Mouse (Mus musculus): Measurements from ENCODE around the gene Nr5a1. TPM values are rescaled to one million over a fixed set of nuclear protein-coding genes. Genes with fewer than 3 reads are reported as not detected.

Nr5a1 gene
- total RNA-seq, 2 experiments from 2014 or later: not detected

GRCm38 (mm10) chr2:38705036-38705435 lies 9.3 kb downstream of the Nr5a1 start:
- no peak for ATAC-seq (ENCODE audit: poor library complexity, severe bottlenecking)

GRCm38 (mm10) chr2:38704336-38704735 lies 10.0 kb downstream of the Nr5a1 start:
- no peak for ATAC-seq (ENCODE audit: poor library complexity, severe bottlenecking)

GRCm38 (mm10) chr2:38700177-38700576 lies 14.2 kb downstream of the Nr5a1 start:
- ATAC-seq (ENCODE audit: poor library complexity, severe bottlenecking): no peak

- no peak for ATAC-seq (ENCODE audit: poor library complexity, severe bottlenecking)
Observed at GRCm38 (mm10) chr2:38698623-38699022, 15.7 kb downstream of the Nr5a1 start.

DNA sequence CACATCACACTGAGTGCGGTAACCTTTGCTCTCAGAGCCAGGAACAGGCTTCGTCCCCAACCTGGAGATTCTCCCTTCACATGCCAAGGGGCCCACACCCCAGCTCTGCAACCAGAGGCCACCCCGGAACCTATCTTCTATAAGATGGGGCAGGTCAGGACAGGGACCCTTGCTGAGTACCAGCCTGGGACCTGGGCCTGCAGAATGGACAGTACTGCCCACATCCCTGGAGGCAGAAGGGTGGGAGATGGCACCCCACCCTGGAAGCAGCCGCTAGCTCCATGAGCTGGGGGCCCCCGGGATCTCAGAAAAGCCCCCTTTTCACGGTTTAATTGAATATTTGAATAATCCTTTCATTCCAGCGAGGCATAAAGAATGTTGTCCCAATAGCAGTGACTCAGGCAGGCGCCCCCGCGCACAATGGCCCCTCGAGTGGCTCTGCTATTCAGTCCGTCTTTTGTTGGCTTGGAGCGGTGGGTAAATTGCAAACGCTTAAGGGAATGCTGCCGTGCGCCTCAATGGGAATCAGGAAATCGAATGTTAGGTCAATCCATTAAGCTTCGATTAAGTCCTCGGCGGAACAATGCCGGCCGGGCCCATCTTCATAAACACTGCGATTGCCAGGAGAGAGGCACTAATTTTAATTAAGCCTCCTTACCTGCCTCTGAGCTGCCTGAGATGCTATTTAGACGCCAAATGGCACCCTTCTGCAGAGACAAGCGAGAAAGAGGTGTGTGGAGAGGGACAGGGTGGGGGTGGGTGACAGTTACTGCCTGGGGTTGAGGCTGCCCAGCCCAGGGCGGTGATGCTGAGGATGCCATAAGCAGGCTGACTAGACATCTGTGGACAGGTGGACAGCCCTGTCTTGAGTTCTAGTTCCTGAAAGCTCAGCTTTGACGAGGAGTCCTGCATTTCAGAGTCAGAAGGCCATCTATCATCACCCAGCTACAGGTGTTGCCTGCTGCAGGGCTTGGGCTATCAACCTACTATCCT lies 16.9 kb downstream of the Nr5a1 start:
- ATAC-seq (ENCODE audit: poor library complexity, severe bottlenecking): no peak

GRCm38 (mm10) chr2:38695770-38696169 lies 18.6 kb downstream of the Nr5a1 start:
- ATAC-seq (ENCODE audit: poor library complexity, severe bottlenecking): no peak

- no peak for ATAC-seq (ENCODE audit: poor library complexity, severe bottlenecking)
Observed at GRCm38 (mm10) chr2:38691542-38691941, 22.8 kb downstream of the Nr5a1 start.

DNA sequence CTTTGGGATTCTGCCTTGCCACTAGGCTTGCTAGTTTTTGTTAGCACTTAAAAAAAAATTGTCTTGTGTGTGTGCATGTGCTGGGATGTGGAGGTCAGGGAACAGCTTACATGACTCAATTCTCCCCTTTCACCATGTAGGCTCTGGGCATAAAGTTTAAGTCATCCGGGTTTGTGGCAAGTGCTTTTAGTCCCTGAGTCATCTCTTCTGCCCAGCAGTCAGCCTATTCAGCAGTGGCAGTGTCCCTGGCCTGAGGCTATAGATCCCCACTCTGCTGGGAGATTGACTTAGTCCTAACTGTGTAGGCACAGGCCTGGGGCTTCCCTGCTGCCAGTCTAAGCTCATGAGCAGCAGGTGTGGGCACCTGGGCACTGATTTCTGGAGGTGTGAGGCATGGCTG lies 24.5 kb downstream of the Nr5a1 start:
- no peak for ATAC-seq (ENCODE audit: poor library complexity, severe bottlenecking)

DNA sequence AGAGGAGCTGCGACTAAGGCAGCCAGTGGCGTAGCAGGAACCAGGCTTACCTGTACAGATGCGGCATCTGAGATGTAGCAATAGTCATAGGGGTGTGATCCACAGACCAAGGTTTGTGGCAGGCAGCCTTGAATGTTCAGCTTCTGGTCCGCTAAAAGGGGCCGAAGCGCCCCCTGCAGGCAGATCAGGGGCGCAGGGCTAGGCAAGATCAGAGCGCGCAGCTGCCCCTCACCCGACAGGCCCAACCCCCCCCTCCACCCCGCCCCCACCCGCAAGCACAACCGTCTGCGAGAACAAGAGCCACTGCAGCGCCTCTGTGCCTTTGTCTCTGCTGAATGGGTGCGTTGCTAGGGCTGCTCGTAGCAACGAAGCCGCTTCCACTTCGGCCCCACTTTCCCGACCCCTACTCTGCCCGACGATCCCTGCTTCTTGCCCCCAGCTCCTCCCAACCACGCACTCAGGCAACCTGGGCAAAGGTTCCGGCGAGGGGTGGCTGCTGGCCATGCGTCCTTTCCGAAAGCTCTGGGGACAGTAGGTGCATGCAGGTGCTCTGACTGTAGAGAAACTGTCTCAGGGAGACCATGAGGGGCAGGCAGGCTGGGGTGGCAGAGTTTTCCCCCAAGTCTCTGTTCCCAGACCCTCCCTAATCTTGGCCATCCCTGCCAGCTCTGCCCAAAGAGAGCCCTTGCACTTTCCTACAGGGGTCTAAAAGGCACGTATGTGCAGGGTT lies 25.4 kb downstream of the Nr5a1 start:
- ATAC-seq (ENCODE audit: poor library complexity, severe bottlenecking): no peak

GRCm38 (mm10) chr2:38685746-38686145 lies 28.6 kb downstream of the Nr5a1 start:
- ATAC-seq (ENCODE audit: poor library complexity, severe bottlenecking): no peak

DNA sequence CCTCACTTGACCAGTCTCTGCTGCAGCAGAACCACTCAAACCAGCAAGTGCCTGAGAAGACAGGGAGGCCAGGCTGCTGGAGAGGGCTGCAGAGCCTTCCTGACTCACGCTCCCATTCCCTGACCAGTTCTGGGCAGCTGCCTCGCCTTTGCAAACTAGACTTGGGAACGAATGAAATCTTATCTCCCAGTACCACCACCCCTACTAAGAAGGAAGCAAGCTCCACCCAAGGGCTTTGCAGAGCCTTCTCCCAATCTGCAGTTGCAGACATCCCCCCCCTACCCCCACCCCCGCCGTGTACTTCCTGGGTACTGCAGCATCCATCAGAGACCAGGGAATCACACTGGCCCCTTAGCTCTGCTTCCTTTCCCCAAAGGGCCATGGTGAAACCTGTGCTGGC lies 31.3 kb downstream of the Nr5a1 start:
- ATAC-seq (ENCODE audit: poor library complexity, severe bottlenecking): no peak

DNA sequence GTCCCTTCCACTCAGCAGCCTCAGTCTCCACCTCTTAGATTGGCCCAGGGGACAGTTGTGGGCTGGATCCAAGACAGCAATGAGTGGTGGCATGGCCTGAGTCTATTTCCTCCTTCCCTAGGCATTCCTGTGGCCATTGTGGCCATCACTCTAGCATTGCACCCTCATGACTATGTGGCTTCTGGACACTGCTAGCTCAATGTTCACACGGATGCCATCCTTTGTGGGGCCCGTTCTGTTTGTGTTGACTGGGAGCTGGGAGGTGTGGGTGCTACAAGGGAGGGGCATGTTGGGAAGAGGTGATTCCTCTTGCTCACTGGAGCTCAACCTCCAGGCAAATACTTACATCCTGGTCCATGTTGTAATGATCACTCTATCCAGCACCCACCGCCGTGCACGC lies 32.1 kb downstream of the Nr5a1 start:
- no peak for ATAC-seq (ENCODE audit: poor library complexity, severe bottlenecking)

- ATAC-seq (ENCODE audit: poor library complexity, severe bottlenecking): no peak
Observed at GRCm38 (mm10) chr2:38678947-38679346, 35.4 kb downstream of the Nr5a1 start.

DNA sequence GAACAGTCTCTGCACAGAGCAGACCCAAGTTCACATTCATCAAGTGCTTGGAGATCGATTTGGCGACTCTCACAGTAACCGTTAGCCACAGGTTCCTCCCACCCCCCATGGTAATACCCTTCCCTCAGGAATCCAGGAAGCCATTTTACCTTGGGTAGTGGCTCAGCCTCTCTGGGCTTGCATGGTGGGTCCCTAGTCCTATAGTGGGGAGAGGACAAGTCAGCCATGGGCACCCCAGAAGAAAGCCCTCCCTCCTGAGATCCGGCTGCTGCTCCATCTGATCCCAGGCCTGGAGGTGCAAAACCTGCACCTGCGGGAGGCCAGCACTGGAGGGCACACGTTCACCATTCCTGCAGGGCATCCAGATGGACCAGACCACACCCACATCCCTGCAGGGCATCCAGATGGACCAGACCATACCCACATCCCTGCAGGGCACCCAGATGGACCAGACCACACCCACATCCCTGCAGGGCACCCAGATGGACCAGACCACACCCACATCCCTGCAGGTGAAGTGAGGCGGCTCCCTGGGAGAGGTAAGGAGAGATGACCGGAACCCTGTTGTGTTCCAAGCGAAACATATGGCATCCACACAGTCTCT lies 38.9 kb downstream of the Nr5a1 start:
- no peak for ATAC-seq (ENCODE audit: poor library complexity, severe bottlenecking)

DNA sequence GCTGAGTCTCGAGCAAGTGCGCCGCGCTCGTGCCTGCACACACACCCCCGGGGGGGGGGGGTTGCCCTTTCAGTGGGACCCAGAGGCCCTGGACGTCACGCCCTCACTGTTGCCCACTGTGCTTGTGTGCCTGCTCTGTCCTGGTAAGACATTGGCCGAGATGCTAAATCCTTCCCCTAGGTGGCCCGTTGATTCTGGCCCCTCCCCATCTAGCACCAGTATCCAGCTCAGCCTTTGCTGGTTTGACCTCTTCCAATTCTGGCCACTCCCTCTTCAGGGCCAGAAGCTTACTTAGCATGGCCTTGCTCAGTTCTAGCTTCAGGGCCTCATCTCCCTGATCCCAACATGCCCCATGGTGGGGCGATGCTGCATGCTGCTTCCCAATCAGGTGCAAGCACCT lies 41.8 kb downstream of the Nr5a1 start:
- ATAC-seq (ENCODE audit: poor library complexity, severe bottlenecking): no peak

- ATAC-seq (ENCODE audit: poor library complexity, severe bottlenecking): no peak
Observed at GRCm38 (mm10) chr2:38668802-38669580, 45.4 kb downstream of the Nr5a1 start.

- no peak for ATAC-seq (ENCODE audit: poor library complexity, severe bottlenecking)
Observed at GRCm38 (mm10) chr2:38661398-38661797, 52.9 kb downstream of the Nr5a1 start.

DNA sequence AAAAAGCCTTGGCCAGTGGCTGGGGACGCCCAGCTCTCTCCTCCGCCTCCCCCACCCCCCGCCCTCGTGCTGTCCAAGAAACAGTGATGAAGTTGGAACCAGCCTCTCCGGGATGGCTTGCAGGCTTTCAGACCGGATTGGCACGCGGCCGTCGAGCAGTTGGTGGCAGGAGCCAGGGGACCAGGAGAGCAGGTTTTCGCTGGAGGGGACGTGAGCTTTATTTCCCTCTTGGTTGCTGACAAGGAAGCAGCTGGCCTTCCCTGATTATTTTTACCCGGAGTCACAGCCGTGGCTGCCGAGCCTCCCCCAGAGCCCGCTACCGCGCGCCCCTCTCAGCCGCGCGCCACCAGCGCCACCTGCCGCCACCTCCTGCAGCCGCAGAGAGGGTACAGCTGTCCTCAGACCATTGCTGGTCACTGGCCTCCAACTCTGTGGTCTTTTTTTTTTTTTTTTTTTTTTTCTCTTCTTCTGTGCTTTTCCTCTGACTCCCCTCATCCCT lies 56.0 kb downstream of the Nr5a1 start:
- ATAC-seq (ENCODE audit: poor library complexity, severe bottlenecking): peak; percentile 87

GRCm38 (mm10) chr2:38653694-38654093 lies 60.6 kb downstream of the Nr5a1 start:
- no peak for ATAC-seq (ENCODE audit: poor library complexity, severe bottlenecking)

GRCm38 (mm10) chr2:38653293-38653619 lies 61.1 kb downstream of the Nr5a1 start:
- no peak for ATAC-seq (ENCODE audit: poor library complexity, severe bottlenecking)
